Mouse (Mus musculus) skeletal muscle tissue, adult 2 months (tissue): ENCODE data around the gene Wscd1.
"Not testable (repeated sequence)": the region's sequence is repeated elsewhere in the genome, so short reads cannot be mapped to it uniquely, and the experiment has no call there.

Experiments
- DNase-seq: peaks from one replicate; pipeline ENCODE4 v3.0.0-alpha.2; 2012; ENCODE audit warnings: low read depth, low spot score

Gene Wscd1

DNA sequence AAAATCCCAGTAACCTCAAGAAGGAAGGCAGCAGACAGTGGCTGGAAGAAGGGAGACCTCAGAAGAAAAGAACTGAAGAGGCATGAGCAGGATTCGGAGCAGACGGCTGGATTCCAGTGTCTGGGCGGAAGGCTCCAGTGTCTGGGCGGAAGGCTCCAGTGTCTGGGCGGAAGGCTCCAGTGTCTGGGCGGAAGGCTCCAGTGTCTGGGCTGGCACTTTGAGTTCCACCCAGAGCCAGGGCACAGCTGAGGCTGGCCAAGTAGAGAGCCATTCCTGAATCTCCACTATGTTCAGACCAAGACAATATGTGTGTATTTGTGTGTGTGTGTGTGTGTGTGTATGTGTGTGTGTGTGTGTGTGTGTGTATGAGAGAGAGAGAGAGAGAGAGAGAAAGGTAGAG is 71.8 kb downstream of the Wscd1 start:
- not testable (repeated sequence) for DNase-seq

DNA sequence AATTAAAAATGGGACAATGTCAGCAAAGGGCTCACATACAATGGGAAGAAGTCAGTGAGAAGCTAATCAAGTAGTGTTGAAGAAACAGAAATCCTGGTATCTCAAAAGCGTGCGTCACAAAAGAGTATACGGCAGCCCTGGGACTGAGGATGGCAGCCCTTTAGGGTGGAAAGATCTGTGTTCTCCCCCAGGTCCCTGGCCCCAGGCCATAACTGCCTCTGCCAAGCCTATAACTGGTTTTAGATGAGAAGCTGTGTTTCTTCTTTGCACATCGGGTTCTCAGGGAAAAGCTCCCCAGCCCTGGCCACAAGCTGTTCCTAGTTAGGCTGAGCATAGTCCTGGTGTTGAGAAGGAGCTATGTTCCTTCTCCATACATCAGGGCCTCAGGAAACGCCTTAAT is 72.3 kb downstream of the Wscd1 start:
- no peak for DNase-seq

DNA sequence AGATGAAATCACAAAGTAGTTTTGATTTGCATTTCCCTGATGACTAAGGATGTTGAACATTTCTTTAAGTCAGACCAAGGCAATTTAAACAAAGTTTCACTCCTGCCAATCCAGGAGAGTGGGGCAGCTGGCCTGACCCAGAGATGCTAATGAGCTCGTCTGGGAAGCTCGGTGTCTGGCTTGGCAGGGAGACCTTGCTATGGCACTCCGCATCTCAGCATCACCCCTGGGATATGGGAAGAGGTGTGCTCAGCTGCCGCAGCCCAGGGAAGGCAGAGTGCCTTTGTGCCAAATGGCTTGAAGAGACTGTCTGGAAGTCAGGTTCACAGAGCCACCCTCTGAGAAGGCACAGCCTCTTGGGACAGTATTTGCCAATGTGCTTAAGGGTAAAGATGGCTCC is 75.3 kb downstream of the Wscd1 start:
- DNase-seq = no peak
